In the genomic region with DNA sequence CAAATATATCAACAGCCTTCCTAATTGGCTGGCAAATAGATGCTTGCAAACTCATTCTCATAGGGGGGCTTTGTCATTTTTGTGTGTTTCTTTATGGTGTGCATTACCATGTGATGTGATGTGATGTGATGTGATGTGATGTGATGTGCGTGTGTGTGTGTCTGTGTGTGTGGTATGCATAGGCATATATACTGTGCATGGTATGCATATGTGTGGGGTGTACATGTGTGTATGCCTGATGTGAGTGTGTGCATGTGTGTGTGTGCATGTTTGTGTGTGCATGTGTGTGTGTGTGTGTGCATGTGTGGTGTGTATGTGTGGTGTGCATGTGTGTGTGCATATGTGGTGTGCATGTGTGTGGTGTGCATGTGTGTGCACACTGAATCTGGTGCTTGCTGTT, we compare ENCODE assay signal across 24 mouse cellular contexts. TPM values are rescaled to one million over a fixed set of nuclear protein-coding genes. Genes with fewer than 3 reads are reported as not detected.
DNase-seq lines count a peak whose midpoint lies in the region; ATAC-seq lines count a peak whose summit lies in the region.
"Had no signal": no experiment of that assay in that cellular context is flagged by ENCODE, and none has a peak within 500 bp of the region (broad histone marks: within the 10 kb centered on the region; RNA-seq: fewer than 3 reads in every experiment).

No protein-coding gene starts in this region.

- DNase-seq in heart, adult 11 months = peak; percentile 4
- no peak for DNase-seq in heart, postnatal 10 days
- DNase-seq in thymus, adult 18-20 months = no peak
- DNase-seq: adrenal gland, adult 2 months; adrenal gland, postnatal 10 days; adrenal gland, postnatal 25 days; cerebellum, adult 11 months; cerebellum, adult 18-20 months; cerebellum, adult 8-10 months; cerebellum, adult 9-11 months; cerebellum, postnatal 14 days; cerebellum, postnatal 36 days; embryo, embryonic 11 days had no signal

- ATAC-seq in megakaryocyte, adult 5-6 weeks (ENCODE audit: poor library complexity, severe bottlenecking) = no peak
- peak; percentile 22; the same call in 1 of the 2 replicates for ATAC-seq in limb, embryonic 15.5 days (ENCODE audit: insufficient number of reproducible peaks, low FRiP score, low TSS enrichment, low read depth)
- ATAC-seq: forebrain, embryonic 14.5 days; forebrain, embryonic 16.5 days had no signal

- peaks cover 8% of the 10 kb centered on the region; the same call in 1 of the 2 replicates for H3K4me1 ChIP-seq in megakaryocyte, embryonic 14.5 days
- no peaks in the 10 kb centered on the region for H3K4me1 ChIP-seq in limb, embryonic 15.5 days
- H3K4me1 ChIP-seq: embryonic facial prominence, embryonic 13.5 days; embryonic facial prominence, embryonic 15.5 days; forebrain, embryonic 12.5 days had no signal

- peaks cover 3% of the 10 kb centered on the region for H3K9me3 ChIP-seq in megakaryocyte, embryonic 14.5 days
- no peaks in the 10 kb centered on the region for H3K9me3 ChIP-seq in limb, embryonic 15.5 days
- H3K9me3 ChIP-seq: embryonic facial prominence, embryonic 15.5 days; forebrain, embryonic 10.5 days; forebrain, embryonic 12.5 days had no signal

- no peaks in the 10 kb centered on the region for H3K36me3 ChIP-seq in megakaryocyte, embryonic 14.5 days (replicated peaks; ENCODE audit: low read length)
- no peaks in the 10 kb centered on the region for H3K36me3 ChIP-seq in limb, embryonic 15.5 days
- H3K36me3 ChIP-seq: embryonic facial prominence, embryonic 13.5 days; embryonic facial prominence, embryonic 15.5 days; forebrain, embryonic 10.5 days; forebrain, embryonic 12.5 days had no signal

- 81% methylated on average over 1 of the region's 1 CpGs for WGBS in limb, embryonic 15.5 days

- no peak overlapping the region for H3K4me2 ChIP-seq in limb, embryonic 15.5 days
- H3K4me2 ChIP-seq: embryonic facial prominence, embryonic 13.5 days; embryonic facial prominence, embryonic 15.5 days; forebrain, embryonic 12.5 days had no signal

- no peak overlapping the region for H3K27ac ChIP-seq in limb, embryonic 15.5 days
- H3K27ac ChIP-seq: embryonic facial prominence, embryonic 13.5 days; embryonic facial prominence, embryonic 15.5 days; forebrain, embryonic 10.5 days; forebrain, embryonic 12.5 days had no signal

- peak overlapping the region; percentile 62 for H3K4me3 ChIP-seq in megakaryocyte, embryonic 14.5 days (replicated peaks)
- no peak overlapping the region for H3K4me3 ChIP-seq in limb, embryonic 15.5 days
- H3K4me3 ChIP-seq: embryonic facial prominence, embryonic 13.5 days; embryonic facial prominence, embryonic 15.5 days; erythroblast, embryonic 14.5 days; forebrain, embryonic 10.5 days; forebrain, embryonic 12.5 days had no signal

- H3K9ac ChIP-seq in limb, embryonic 15.5 days = no peak overlapping the region
- H3K9ac ChIP-seq: embryonic facial prominence, embryonic 13.5 days; embryonic facial prominence, embryonic 15.5 days; forebrain, embryonic 12.5 days had no signal

- intact Hi-C loops in heart, postnatal 10 days (cut with DNase I) = no loop called here

- H3K27me3 ChIP-seq in megakaryocyte, embryonic 14.5 days (replicated peaks) = peaks cover 9% of the 10 kb centered on the region
- no peaks in the 10 kb centered on the region for H3K27me3 ChIP-seq in limb, embryonic 15.5 days
- H3K27me3 ChIP-seq: embryonic facial prominence, embryonic 13.5 days; embryonic facial prominence, embryonic 15.5 days; forebrain, embryonic 12.5 days had no signal

RNA-seq across cellular contexts. Expression of a gene that starts 18.5 kb away (rescaled TPM):
- 10 to 100 TPM; 43.9 to 44.0 TPM for total RNA-seq in heart, postnatal 10 days (2021)
- polyA plus RNA-seq in megakaryocyte, embryonic 14.5 days (2012; ENCODE audit: insufficient read depth, low replicate concordance) = 36.2 and 36.8 TPM in 2 replicates
- 24.5 and 25.5 TPM in 2 replicates for total RNA-seq in megakaryocyte, adult 5-6 weeks (2015)
- total RNA-seq in megakaryocyte, adult 5-6 weeks (2017) = 26.3 and 39.0 TPM in 2 replicates
- polyA plus RNA-seq in limb, embryonic 15.5 days (2015; fragmentation: Nextera tagmentation; extraction: Ambion mirVana) = 94.3 and 107 TPM in 2 replicates

RNA-seq across cellular contexts. Expression of a gene that starts 41.8 kb away (rescaled TPM):
- total RNA-seq in heart, postnatal 10 days (2021) = 10 to 100 TPM; 54.7 to 61.0 TPM
- polyA plus RNA-seq in megakaryocyte, embryonic 14.5 days (2012; ENCODE audit: insufficient read depth, low replicate concordance) = 145 and 269 TPM in 2 replicates
- 265 and 282 TPM in 2 replicates for total RNA-seq in megakaryocyte, adult 5-6 weeks (2015)
- total RNA-seq in megakaryocyte, adult 5-6 weeks (2017) = 388 and 414 TPM in 2 replicates
- polyA plus RNA-seq in limb, embryonic 15.5 days (2015; fragmentation: Nextera tagmentation; extraction: Ambion mirVana) = 226 and 260 TPM in 2 replicates

RNA-seq across cellular contexts. Expression of a gene that starts 50.6 kb away (rescaled TPM):
- 1 to 10 TPM; 2.4 to 2.8 TPM for total RNA-seq in heart, postnatal 10 days (2021)
- polyA plus RNA-seq in megakaryocyte, embryonic 14.5 days (2012; ENCODE audit: insufficient read depth, low replicate concordance) = 0.57 TPM in 1 of 2 replicates, not detected in the other
- 0.21 TPM in 1 of 2 replicates, not detected in the other for total RNA-seq in megakaryocyte, adult 5-6 weeks (2015)
- 1.5 and 3.4 TPM in 2 replicates for total RNA-seq in megakaryocyte, adult 5-6 weeks (2017)
- polyA plus RNA-seq in limb, embryonic 15.5 days (2015; fragmentation: Nextera tagmentation; extraction: Ambion mirVana) = 28.5 and 42.0 TPM in 2 replicates
- polyA plus RNA-seq: adrenal gland, adult 2 months had no signal

RNA-seq across cellular contexts. Expression of a gene that starts 53.4 kb away (rescaled TPM):
- 1 to 10 TPM; 1.8 to 3.3 TPM for total RNA-seq in heart, postnatal 10 days (2021)
- polyA plus RNA-seq in megakaryocyte, embryonic 14.5 days (2012; ENCODE audit: insufficient read depth, low replicate concordance) = 11.2 and 32.6 TPM in 2 replicates
- not detected in 2 replicates for total RNA-seq in megakaryocyte, adult 5-6 weeks (2015)
- 0.26 and 0.53 TPM in 2 replicates for total RNA-seq in megakaryocyte, adult 5-6 weeks (2017)
- polyA plus RNA-seq in limb, embryonic 15.5 days (2015; fragmentation: Nextera tagmentation; extraction: Ambion mirVana) = 0.92 and 2.4 TPM in 2 replicates
- polyA plus RNA-seq: C2C12 had no signal

Comparison
In these comparisons a context has a peak if more than half of its experiments do, and no peak if none do; other contexts are left out.
1. RNA of a gene that starts 41.8 kb away (total RNA-seq): 265 to 414 TPM in megakaryocyte, adult 5-6 weeks; 54.7 to 61.0 TPM in heart, postnatal 10 days; every median in the first group is over 4 times any median in the second.